Mouse (Mus musculus) forebrain, embryonic 16.5 days (tissue): ENCODE results near the gene Mthfd1l. TPM values are rescaled to one million over a fixed set of nuclear protein-coding genes. Genes with fewer than 3 reads are reported as not detected.
"Not testable (repeated sequence)": the region's sequence is repeated elsewhere in the genome, so short reads cannot be mapped to it uniquely, and the experiment has no call there.

Experiments
- ATAC-seq: fragments of 200-750 bp; cut with Nextera tagmentation; 2 replicates; pipeline ENCODE4 v1.8.0; 2017; ENCODE audit warnings: mild to moderate bottlenecking, moderate library complexity
- H3K27ac ChIP-seq: fragments of 300-500 bp; sonication (generic); 2 replicates; pipeline ENCODE4 v1.5.1; 2014; ENCODE audit warnings: low read length, control low read depth
- H3K27me3 ChIP-seq: fragments of 300-500 bp; sonication (generic); replicated peaks from 2 replicates; pipeline ENCODE4 v1.6.1; 2014; ENCODE audit warnings: low read length; ENCODE audit not compliant: control insufficient read depth, insufficient read depth
- H3K36me3 ChIP-seq: fragments of 300-500 bp; sonication (generic); 2 replicates; pipeline ENCODE4 v1.6.1; 2014; ENCODE audit not compliant: control insufficient read depth, insufficient read depth
- H3K4me1 ChIP-seq: fragments of 300-500 bp; sonication (generic); replicated peaks from 2 replicates; pipeline ENCODE4 v1.6.1; 2014; ENCODE audit warnings: low read length; ENCODE audit not compliant: control insufficient read depth, insufficient read depth
- H3K4me2 ChIP-seq: fragments of 300-500 bp; sonication (generic); 2 replicates; pipeline ENCODE4 v1.6.1; 2014; ENCODE audit warnings: mild to moderate bottlenecking, low read length, control low read depth
- H3K4me3 ChIP-seq: fragments of 300-500 bp; sonication (generic); replicated peaks from 2 replicates; pipeline ENCODE4 v1.5.1; 2014; ENCODE audit warnings: mild to moderate bottlenecking, low read length, control low read depth
- H3K9ac ChIP-seq: fragments of 300-500 bp; sonication (generic); replicated peaks from 2 replicates; pipeline ENCODE4 v1.6.1; 2014; ENCODE audit warnings: low read depth, low read length, control low read depth
- H3K9me3 ChIP-seq: fragments of 300-500 bp; sonication (generic); 2 replicates; pipeline ENCODE4 v1.6.1; 2016; ENCODE audit warnings: low read length; ENCODE audit not compliant: control insufficient read depth
- WGBS: fragments of 180-500 bp; shearing (Covaris S2); extraction: QIAGEN DNeasy Blood & Tissue Kit; methylation state at CpG from one replicate; pipeline ENCODE4 v1.1.7; 2014; 5-methylcytosine and 5-hydroxymethylcytosine counted together
- polyA plus RNA-seq: library from polyadenylated mRNA; unstranded; fragments of >200 nt; fragmentation: Nextera tagmentation; extraction: Ambion mirVana; gene quantifications from 2 replicates; pipeline ENCODE4 v1.2.1, GENCODE M21; 2015

Mthfd1l gene
- polyA plus RNA-seq, 1 experiment from 2014 or later = 4.6 TPM

- Histone ChIP-seq H3K4me1 (peaks cover 9% of the 10 kb centered on the region; the same call in 1 of the 2 replicates), H3K36me3 (no peaks in the 10 kb centered on the region), H3K4me2 (no peak overlapping the region), H3K9me3 (no peaks in the 10 kb centered on the region), H3K27ac (no peak overlapping the region), H3K9ac (no peak overlapping the region), H3K27me3 (no peaks in the 10 kb centered on the region), H3K4me3 (no peak overlapping the region)
- 75% methylated on average over 7 of the region's 7 CpGs for WGBS
- no peak for ATAC-seq
Measured at GRCm38 (mm10) chr10:4070061-4070460, 97.1 kb downstream of the Mthfd1l start.

DNA sequence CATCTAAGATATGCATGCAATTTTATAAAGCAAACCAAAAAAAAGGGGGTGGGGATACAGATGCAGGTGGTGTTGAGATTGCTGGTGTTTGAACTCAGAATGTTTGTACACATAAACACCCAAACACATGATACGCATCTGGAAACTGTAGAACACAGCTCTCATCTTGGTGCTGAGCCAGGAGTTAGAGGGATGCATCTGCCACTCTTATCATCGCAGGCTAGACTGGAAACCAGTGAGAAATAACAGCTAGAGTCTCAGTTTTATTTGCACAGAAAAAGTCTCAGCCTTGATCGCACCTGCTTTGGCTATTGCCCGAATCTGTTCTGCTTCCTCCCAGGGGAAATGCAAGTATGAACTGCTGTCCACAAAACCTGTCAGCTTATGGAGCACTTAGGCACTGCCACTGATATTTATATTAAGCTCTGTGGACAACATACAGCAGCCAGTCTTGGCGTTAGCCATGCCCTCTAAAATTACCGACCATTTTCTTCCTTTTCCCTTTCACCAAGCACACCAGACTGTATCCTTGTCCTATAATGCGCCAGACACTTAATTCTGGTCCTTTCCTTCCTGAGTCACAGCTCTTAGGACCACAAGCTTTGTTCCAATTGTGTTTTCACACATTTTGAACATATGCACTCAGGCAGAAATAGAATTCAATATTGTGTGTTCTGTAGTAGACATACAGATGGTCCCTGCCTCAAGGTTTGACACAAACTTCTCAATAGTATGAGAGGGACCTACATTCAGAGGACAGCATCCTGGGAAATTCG is 98.3 kb downstream of the Mthfd1l start:
- 59% methylated on average over 8 of the region's 8 CpGs for WGBS
- no peaks in the 10 kb centered on the region for H3K27me3 ChIP-seq
- no peak overlapping the region for H3K27ac ChIP-seq

GRCm38 (mm10) chr10:4071845-4072345 is 99.0 kb downstream of the Mthfd1l start:
- Histone ChIP-seq H3K4me2 (no peak overlapping the region), H3K9ac (no peak overlapping the region), H3K27me3 (no peaks in the 10 kb centered on the region), H3K4me1 (0 out of 2 replicates have a peak, but pooled peaks cover 5% of the 10 kb centered on the region), H3K27ac (no peak overlapping the region), H3K4me3 (no peak overlapping the region), H3K9me3 (no peaks in the 10 kb centered on the region), H3K36me3 (no peaks in the 10 kb centered on the region)
- ATAC-seq = peak; percentile 47
- WGBS = 53% methylated on average over 6 of the region's 6 CpGs

More for the DNA sequence above, 98.3 kb downstream of the Mthfd1l start:
- H3K4me3 ChIP-seq = no peak overlapping the region
- 0 out of 2 replicates have a peak, but pooled peaks cover 5% of the 10 kb centered on the region for H3K4me1 ChIP-seq
- H3K4me2 ChIP-seq = no peak overlapping the region
- H3K9ac ChIP-seq = no peak overlapping the region
- H3K9me3 ChIP-seq = no peaks in the 10 kb centered on the region
- no peaks in the 10 kb centered on the region for H3K36me3 ChIP-seq
- peak; percentile 70 for ATAC-seq

DNA sequence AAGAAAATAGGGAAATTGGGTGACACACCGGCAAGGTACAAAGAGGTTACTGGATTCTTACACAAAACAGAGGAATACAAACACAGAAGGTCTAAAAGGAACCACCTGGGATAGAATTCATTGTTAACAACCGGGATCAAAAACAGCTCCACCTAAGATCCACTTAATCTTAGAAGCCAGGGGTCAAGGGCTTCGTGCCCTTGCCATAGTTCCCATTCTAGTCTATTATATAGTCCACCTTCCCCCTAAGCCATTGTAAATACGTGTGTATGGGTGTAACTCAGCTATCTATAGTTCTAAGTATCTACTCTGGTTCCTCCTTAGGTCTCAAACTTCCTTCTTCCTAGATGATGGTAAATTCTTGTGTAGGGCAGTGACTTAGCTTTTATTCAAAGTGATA is 99.6 kb downstream of the Mthfd1l start:
- not testable (repeated sequence) for H3K9ac ChIP-seq, H3K27ac ChIP-seq, ATAC-seq, H3K4me1 ChIP-seq, H3K4me3 ChIP-seq, H3K36me3 ChIP-seq, H3K27me3 ChIP-seq, H3K9me3 ChIP-seq, H3K4me2 ChIP-seq
- WGBS = 73% methylated on average over 4 of the region's 4 CpGs

- Histone ChIP-seq H3K4me1 (0 out of 2 replicates have a peak, but pooled peaks cover 2% of the 10 kb centered on the region), H3K9me3 (no peaks in the 10 kb centered on the region), H3K27ac (no peak overlapping the region), H3K4me2 (no peak overlapping the region), H3K36me3 (no peaks in the 10 kb centered on the region), H3K9ac (no peak overlapping the region), H3K4me3 (no peak overlapping the region), H3K27me3 (no peaks in the 10 kb centered on the region)
- 91% methylated on average over 9 of the region's 9 CpGs for WGBS
- no peak for ATAC-seq
Measured at GRCm38 (mm10) chr10:4078220-4078840, 105.4 kb downstream of the Mthfd1l start.

- H3K27me3 ChIP-seq = no peaks in the 10 kb centered on the region
- 0 out of 2 replicates have a peak, but pooled peaks cover 2% of the 10 kb centered on the region for H3K4me1 ChIP-seq
- no peak overlapping the region for H3K27ac ChIP-seq
- 71% methylated on average over 8 of the region's 8 CpGs for WGBS
- ATAC-seq = no peak
- no peaks in the 10 kb centered on the region for H3K36me3 ChIP-seq
- H3K9ac ChIP-seq = no peak overlapping the region
- H3K4me3 ChIP-seq = no peak overlapping the region
- no peaks in the 10 kb centered on the region for H3K9me3 ChIP-seq
- no peak overlapping the region for H3K4me2 ChIP-seq
Measured at GRCm38 (mm10) chr10:4078979-4079630, 106.2 kb downstream of the Mthfd1l start.

- peak; percentile 26; the same call in 1 of the 2 replicates for ATAC-seq
- Histone ChIP-seq H3K4me1 (0 out of 2 replicates have a peak, but pooled peaks cover 2% of the 10 kb centered on the region), H3K4me3 (no peak overlapping the region), H3K27ac (no peak overlapping the region), H3K4me2 (no peak overlapping the region), H3K27me3 (no peaks in the 10 kb centered on the region), H3K36me3 (no peaks in the 10 kb centered on the region), H3K9ac (no peak overlapping the region), H3K9me3 (no peaks in the 10 kb centered on the region)
- WGBS = 54% methylated on average over 15 of the region's 15 CpGs
Measured at GRCm38 (mm10) chr10:4079643-4080244, 106.8 kb downstream of the Mthfd1l start.

- 78% methylated on average over 9 of the region's 9 CpGs for WGBS
- H3K9ac ChIP-seq = no peak overlapping the region
- no peak overlapping the region for H3K4me2 ChIP-seq
- ATAC-seq = no peak
- H3K9me3 ChIP-seq = no peaks in the 10 kb centered on the region
- no peak overlapping the region for H3K27ac ChIP-seq
- H3K4me3 ChIP-seq = no peak overlapping the region
- no peaks in the 10 kb centered on the region for H3K27me3 ChIP-seq
- peaks cover 5% of the 10 kb centered on the region for H3K4me1 ChIP-seq
- no peaks in the 10 kb centered on the region for H3K36me3 ChIP-seq
Measured at GRCm38 (mm10) chr10:4083609-4084008, 110.7 kb downstream of the Mthfd1l start.

DNA sequence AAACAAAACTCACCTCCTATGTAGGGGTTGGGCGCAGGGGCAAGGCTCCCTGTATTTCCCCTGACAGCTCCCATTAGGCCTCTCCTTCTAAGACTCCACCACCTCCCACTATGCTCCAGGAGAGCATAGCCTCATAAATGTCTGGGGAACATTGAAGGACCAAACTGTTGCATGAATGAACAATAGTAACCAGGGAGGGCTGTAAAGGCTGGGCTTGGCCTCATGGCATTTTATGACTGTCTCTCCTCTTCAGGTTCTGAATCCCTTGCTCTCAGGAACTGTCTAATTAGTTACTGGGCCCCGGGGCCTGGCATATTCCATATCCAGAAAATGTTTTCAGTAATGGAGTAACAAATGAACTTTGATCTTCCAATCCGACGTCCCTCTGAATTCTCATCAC is 112.0 kb downstream of the Mthfd1l start:
- Histone ChIP-seq H3K27me3 (no peaks in the 10 kb centered on the region), H3K4me1 (peaks cover 3% of the 10 kb centered on the region), H3K9ac (no peak overlapping the region), H3K4me2 (no peak overlapping the region), H3K27ac (no peak overlapping the region), H3K4me3 (no peak overlapping the region), H3K36me3 (no peaks in the 10 kb centered on the region), H3K9me3 (no peaks in the 10 kb centered on the region)
- 64% methylated on average over 4 of the region's 4 CpGs for WGBS
- no peak for ATAC-seq
